Mouse (Mus musculus): ENCODE results near the gene Hist1h2af. TPM values are rescaled to one million over a fixed set of nuclear protein-coding genes. Genes with fewer than 3 reads are reported as not detected.
"Not testable (repeated sequence)": the region's sequence is repeated elsewhere in the genome, so short reads cannot be mapped to it uniquely, and the experiment has no call there.

Hist1h2af gene
- polyA plus RNA-seq, 1 experiment from 2014 or later = 13.6 TPM

DNA sequence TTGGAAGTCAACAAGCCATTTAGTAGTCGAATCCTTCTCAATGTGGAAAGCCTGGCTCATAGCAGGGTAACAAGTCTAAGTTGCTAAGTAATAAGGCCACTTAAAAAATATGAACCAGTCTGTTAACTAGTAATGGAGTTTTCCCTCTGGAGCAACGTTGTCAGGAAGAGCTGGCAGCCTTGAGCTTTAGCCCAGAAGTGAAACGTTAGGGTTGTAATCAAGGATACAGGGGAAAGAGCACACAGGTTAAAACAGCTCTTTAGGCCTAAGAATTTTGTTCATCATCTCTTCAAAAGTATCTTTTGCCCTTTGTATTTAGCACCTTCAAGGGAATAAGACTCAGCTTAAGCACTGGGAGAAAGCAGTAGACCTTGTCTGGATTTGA is 17.0 kb downstream of the Hist1h2af start:
- Histone ChIP-seq H3K9me3 (replicated peaks) (no peaks in the 10 kb centered on the region), H3K36me3 (no peaks in the 10 kb centered on the region), H3K4me1 (replicated peaks) (peaks cover 57% of the 10 kb centered on the region), H3K27me3 (no peaks in the 10 kb centered on the region), H3K27ac (peak overlapping the region; percentile 98), H3K4me2 (peak overlapping the region; percentile 71), H3K4me3 (replicated peaks) (peak overlapping the region; percentile 58), H3K9ac (peak overlapping the region; percentile 81)
- DNase-seq = no peak
- ATAC-seq (ENCODE audit: low read depth) = peak; percentile 0
- WGBS (ENCODE audit: insufficient replicate concordance) = under 1% methylated on average over 3 of the region's 3 CpGs

DNA sequence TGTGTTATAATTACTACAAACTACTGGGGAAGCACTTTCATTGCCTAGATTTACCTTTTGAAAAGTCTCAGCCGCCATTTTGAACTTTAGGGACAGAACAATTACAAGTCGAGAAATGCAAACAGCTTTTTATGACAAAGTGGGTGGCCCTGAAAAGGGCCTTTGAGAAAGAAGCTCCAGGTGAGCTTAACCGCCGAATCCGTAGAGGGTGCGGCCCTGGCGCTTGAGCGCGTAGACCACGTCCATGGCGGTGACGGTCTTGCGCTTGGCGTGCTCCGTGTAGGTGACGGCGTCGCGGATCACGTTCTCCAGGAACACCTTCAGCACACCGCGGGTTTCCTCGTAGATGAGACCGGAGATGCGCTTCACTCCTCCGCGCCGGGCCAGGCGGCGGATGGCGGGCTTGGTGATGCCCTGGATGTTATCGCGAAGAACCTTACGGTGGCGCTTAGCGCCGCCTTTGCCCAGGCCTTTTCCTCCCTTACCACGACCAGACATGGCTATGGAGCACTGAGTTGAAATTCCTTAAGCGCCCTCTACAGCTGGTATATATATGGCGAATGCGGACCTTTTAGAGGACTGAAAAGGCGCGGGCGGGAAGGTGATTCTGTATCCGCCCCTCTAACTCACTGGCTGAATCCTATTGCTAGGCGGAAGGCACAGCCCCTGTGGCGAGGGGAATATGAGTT is 17.6 kb downstream of the Hist1h2af start, which contains the start of gene Hist1h4f:
Hist1h4f (minus strand) TSS at position 503 of the 689 bp plus-strand sequence.
- H3K9me3 ChIP-seq (replicated peaks); H3K36me3 ChIP-seq; H3K27me3 ChIP-seq: not testable (repeated sequence)
- WGBS (ENCODE audit: insufficient replicate concordance) = under 1% methylated on average over 47 of the region's 47 CpGs
- Histone ChIP-seq H3K4me3 (replicated peaks) (peak within 1 kb of the TSS; percentile 58), H3K4me1 (replicated peaks) (peaks cover 56% of the 10 kb centered on the region), H3K9ac (peak within 1 kb of the TSS; percentile 81), H3K4me2 (peak within 1 kb of the TSS; percentile 71), H3K27ac (peak within 1 kb of the TSS; percentile 98)
- DNase-seq (peak; percentile 93), ATAC-seq (ENCODE audit: low read depth) (peak; percentile 68)

DNA sequence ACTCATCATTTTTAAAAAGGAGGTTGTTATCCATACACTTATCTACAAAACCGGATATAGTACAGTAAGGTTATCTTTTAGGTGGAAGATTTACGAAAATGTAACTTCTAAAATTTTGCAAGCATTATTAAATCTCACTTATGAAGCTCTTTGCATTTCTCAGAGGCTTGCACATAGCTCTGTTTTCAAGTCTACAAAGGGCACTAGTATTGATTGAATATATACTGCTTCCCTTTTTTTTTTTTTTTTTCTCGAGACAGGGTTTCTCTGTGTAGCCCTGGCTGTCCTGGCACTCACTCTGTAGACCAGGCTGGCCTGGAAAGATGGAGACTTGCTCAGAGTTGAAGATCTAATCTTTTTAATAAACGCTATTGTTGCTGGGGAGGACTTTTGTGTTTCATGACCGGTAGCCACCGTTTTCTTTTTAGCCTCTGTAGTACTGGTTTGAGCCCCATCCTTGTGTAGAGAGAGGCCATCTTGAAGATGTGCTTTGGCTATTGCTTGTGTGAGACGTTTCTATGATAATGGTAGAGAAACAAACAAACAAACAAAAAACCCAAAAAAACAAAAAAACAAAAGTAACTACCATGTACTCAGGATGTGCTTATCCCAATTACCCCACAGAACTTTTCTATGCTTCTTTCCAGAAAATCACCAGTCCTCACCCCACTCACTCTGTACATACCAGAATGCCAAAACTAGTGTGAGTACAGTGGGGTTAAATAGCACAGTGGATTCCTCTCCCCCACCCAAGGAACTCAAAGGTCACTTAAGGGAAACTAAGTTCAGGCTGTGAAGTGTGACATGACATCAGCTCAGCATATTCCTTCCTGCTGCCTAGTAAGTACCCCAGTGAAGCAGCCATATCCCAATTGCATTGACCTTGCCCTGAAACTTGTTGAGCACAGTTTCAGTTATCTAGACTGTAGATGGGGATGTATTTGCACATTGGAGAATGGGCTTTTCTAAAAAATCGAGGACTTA is 18.5 kb downstream of the Hist1h2af start:
- H3K4me3 ChIP-seq (replicated peaks) = peak overlapping the region; percentile 58; the same call in 1 of the 2 replicates
- H3K4me1 ChIP-seq (replicated peaks) = peaks cover 58% of the 10 kb centered on the region
- DNase-seq (no peak), ATAC-seq (ENCODE audit: low read depth) (no peak)
- no peaks in the 10 kb centered on the region for H3K9me3 ChIP-seq (replicated peaks)
- peak overlapping the region; percentile 98 for H3K27ac ChIP-seq
- H3K4me2 ChIP-seq = peak overlapping the region; percentile 71
- H3K27me3 ChIP-seq = no peaks in the 10 kb centered on the region
- WGBS (ENCODE audit: insufficient replicate concordance) = 34% methylated on average over 8 of the region's 8 CpGs
- peak overlapping the region; percentile 81 for H3K9ac ChIP-seq
- H3K36me3 ChIP-seq = no peaks in the 10 kb centered on the region

- Histone ChIP-seq H3K36me3 (no peaks in the 10 kb centered on the region), H3K9me3 (replicated peaks) (no peaks in the 10 kb centered on the region), H3K4me3 (replicated peaks) (no peak within 1 kb of the TSS), H3K9ac (peak within 1 kb of the TSS; percentile 92), H3K27me3 (no peaks in the 10 kb centered on the region), H3K27ac (peak within 1 kb of the TSS; percentile 100), H3K4me2 (peak within 1 kb of the TSS; percentile 83), H3K4me1 (replicated peaks) (peaks cover 60% of the 10 kb centered on the region)
- no peak for DNase-seq
- no peak for ATAC-seq (ENCODE audit: low read depth)
These were observed 19.3 kb downstream of the Hist1h2af start, which contains the start of gene Hist1h1d for GRCm38 (mm10) chr13:23552962-23553361. TSS of gene Hist1h1d (plus strand) at chr13:23553262.

DNA sequence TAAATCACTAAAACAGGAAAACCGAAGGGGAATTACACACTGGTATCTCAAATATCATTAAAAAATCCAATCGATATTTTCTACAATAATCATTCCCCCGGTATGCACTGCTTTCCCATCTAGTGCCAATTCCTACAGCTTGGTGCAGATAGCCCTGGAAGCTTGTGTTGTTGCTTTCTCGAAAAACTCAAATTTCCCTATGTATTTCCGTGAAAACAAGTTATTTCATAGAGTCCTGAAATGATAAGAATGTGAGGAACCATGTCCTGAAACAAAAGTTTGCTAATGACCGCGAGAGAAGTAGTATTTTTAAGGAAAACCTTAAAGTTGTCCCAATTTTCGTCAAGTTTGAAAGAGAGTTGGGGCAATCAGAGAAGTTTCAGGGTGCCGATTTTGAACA is 20.7 kb downstream of the Hist1h2af start:
- Histone ChIP-seq H3K36me3 (no peaks in the 10 kb centered on the region), H3K4me2 (peak overlapping the region; percentile 83), H3K4me3 (replicated peaks) (peak overlapping the region; percentile 66), H3K4me1 (replicated peaks) (peaks cover 56% of the 10 kb centered on the region), H3K9ac (peak overlapping the region; percentile 92), H3K27me3 (no peaks in the 10 kb centered on the region), H3K27ac (peak overlapping the region; percentile 100), H3K9me3 (replicated peaks) (no peaks in the 10 kb centered on the region)
- 19% methylated on average over 9 of the region's 9 CpGs for WGBS (ENCODE audit: insufficient replicate concordance)
- no peak for DNase-seq
- ATAC-seq (ENCODE audit: low read depth) = no peak

DNA sequence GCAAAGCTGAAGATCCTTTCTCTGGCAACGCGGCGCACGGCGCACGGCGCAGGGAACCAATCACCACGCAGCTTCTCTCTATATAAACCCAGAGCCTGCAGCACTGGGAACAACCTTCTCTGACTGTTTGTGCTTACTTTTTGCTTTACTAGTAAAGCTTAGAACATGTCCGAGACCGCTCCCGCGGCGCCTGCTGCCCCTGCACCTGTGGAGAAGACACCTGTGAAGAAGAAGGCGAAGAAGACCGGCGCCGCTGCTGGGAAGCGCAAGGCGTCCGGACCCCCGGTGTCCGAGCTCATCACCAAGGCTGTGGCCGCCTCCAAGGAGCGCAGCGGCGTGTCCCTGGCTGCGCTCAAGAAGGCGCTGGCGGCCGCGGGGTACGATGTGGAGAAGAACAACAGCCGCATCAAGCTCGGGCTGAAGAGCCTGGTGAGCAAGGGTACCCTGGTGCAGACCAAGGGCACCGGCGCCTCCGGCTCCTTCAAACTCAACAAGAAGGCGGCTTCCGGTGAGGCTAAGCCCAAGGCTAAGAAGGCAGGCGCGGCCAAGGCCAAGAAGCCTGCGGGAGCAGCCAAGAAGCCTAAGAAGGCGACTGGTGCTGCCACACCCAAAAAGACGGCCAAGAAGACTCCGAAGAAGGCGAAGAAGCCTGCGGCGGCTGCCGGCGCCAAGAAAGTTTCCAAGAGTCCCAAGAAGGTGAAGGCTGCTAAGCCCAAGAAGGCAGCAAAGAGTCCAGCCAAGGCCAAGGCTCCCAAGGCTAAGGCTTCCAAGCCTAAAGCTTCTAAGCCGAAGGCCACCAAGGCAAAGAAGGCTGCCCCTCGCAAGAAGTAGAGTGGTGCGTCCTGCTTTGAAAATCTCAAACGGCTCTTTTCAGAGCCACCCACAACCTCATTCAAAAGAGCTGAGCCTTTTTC is 21.5 kb downstream of the Hist1h2af start:
- H3K36me3 ChIP-seq = no peaks in the 10 kb centered on the region
- peak overlapping the region; percentile 66 for H3K4me3 ChIP-seq (replicated peaks)
- WGBS (ENCODE audit: insufficient replicate concordance) = under 1% methylated on average over 54 of the region's 54 CpGs
- DNase-seq = peak; percentile 90
- peak overlapping the region; percentile 92 for H3K9ac ChIP-seq
- no peaks in the 10 kb centered on the region for H3K27me3 ChIP-seq
- peaks cover 51% of the 10 kb centered on the region for H3K4me1 ChIP-seq (replicated peaks)
- peak; percentile 74 for ATAC-seq (ENCODE audit: low read depth)
- H3K4me2 ChIP-seq = peak overlapping the region; percentile 83
- H3K27ac ChIP-seq = peak overlapping the region; percentile 100
- H3K9me3 ChIP-seq (replicated peaks) = no peaks in the 10 kb centered on the region

DNA sequence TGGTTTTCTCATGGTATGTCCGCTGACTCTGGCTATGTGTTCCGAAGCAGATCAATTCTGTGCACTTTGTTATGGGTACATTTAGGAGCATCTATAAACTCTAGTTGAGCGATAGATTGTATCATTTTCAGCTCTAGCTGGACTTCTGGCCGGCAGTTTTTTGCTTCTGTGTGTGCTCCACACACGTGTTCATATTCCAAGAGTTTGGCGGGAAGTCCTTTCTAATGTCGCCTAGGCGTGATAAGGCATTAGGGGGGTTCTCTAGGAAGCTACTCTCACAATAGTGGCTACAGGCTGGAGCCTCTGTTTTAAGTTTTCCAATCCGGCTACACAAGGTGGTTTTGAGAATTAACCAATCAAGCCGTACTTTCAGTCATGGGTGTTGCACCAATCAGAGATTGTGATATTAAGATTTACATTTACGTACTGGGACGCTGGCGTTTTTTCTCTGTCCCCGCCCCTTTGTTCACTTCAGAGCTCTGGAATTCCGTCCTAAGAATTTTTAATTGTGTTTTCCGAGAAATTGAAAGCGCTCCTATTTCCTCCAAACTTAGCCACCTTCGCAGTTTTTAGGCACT is 22.2 kb downstream of the Hist1h2af start:
- Histone ChIP-seq H3K36me3 (no peaks in the 10 kb centered on the region), H3K27ac (peak overlapping the region; percentile 100), H3K27me3 (no peaks in the 10 kb centered on the region), H3K4me2 (peak overlapping the region; percentile 83), H3K4me1 (replicated peaks) (peaks cover 52% of the 10 kb centered on the region), H3K9ac (peak overlapping the region; percentile 92), H3K9me3 (replicated peaks) (no peaks in the 10 kb centered on the region), H3K4me3 (replicated peaks) (peak overlapping the region; percentile 66)
- DNase-seq (peak; percentile 80), ATAC-seq (ENCODE audit: low read depth) (peak; percentile 54)
- under 1% methylated on average over 18 of the region's 18 CpGs for WGBS (ENCODE audit: insufficient replicate concordance)

DNA sequence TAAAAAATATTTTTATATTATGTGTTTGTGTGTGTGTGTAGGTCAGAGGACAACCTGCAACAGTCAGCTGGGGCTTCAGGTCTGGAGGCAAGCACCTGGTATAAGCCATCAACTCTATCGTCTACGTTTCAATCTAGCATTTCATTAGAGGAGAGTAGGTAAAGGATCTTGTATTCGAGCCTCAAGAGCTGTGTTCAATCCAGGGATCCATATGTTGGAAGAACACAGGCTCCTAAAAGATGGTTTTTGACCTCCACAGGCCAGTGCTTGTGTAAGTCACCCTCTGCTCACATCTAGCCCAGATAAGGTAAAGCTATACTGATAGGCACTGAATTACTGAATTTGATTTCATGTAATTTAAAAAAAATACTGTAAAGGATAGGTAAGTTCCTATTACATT is 23.2 kb downstream of the Hist1h2af start:
- DNase-seq (no peak), ATAC-seq (ENCODE audit: low read depth) (no peak)
- no peaks in the 10 kb centered on the region for H3K27me3 ChIP-seq
- H3K4me1 ChIP-seq (replicated peaks) = peaks cover 50% of the 10 kb centered on the region
- peak overlapping the region; percentile 66 for H3K4me3 ChIP-seq (replicated peaks)
- peak overlapping the region; percentile 92 for H3K9ac ChIP-seq
- peak overlapping the region; percentile 100 for H3K27ac ChIP-seq
- H3K9me3 ChIP-seq (replicated peaks) = no peaks in the 10 kb centered on the region
- peak overlapping the region; percentile 83 for H3K4me2 ChIP-seq
- H3K36me3 ChIP-seq = no peaks in the 10 kb centered on the region
- WGBS (ENCODE audit: insufficient replicate concordance) = 56% methylated on average over 3 of the region's 3 CpGs

- peak overlapping the region; percentile 64 for H3K4me2 ChIP-seq
- DNase-seq; H3K36me3 ChIP-seq; H3K9me3 ChIP-seq (replicated peaks); H3K27me3 ChIP-seq; ATAC-seq (ENCODE audit: low read depth): not testable (repeated sequence)
- H3K4me1 ChIP-seq (replicated peaks) = peaks cover 53% of the 10 kb centered on the region
- WGBS (ENCODE audit: insufficient replicate concordance) = 26% methylated on average over 2 of the region's 2 CpGs
- peak overlapping the region; percentile 90 for H3K27ac ChIP-seq
- peak overlapping the region; percentile 73 for H3K9ac ChIP-seq
- H3K4me3 ChIP-seq (replicated peaks) = peak overlapping the region; percentile 37
These were observed 27.0 kb downstream of the Hist1h2af start for GRCm38 (mm10) chr13:23560699-23561098.

DNA sequence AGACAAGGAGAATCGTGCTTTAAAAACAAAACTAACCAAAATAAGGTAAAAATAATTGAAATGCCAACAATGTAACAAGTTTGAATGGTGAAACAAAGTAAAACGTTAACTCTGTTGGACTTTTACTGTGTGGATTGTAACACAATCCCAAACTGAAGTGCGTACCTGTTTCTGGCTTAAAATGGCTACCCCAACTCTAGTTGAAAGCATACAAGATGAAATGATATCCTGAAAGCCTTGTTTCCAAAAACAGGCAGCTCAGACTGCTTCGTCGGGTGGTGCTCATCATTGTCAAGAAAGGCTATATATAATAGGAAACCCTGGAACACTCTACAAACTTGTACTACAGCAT is 27.8 kb downstream of the Hist1h2af start:
- not testable (repeated sequence) for H3K27me3 ChIP-seq; H3K9me3 ChIP-seq (replicated peaks); ATAC-seq (ENCODE audit: low read depth); DNase-seq; H3K36me3 ChIP-seq
- WGBS (ENCODE audit: insufficient replicate concordance) = 3% methylated on average over 2 of the region's 5 CpGs
- Histone ChIP-seq H3K27ac (peak overlapping the region; percentile 98), H3K4me2 (peak overlapping the region; percentile 73), H3K4me3 (replicated peaks) (peak overlapping the region; percentile 55), H3K9ac (peak overlapping the region; percentile 73), H3K4me1 (replicated peaks) (peaks cover 50% of the 10 kb centered on the region)
